Mouse (Mus musculus) thymus, adult 2 months (tissue): ENCODE results near the gene Wnt5b. TPM values are rescaled to one million over a fixed set of nuclear protein-coding genes. Genes with fewer than 3 reads are reported as not detected.

Source experiments
- DNase-seq: peaks from one replicate; pipeline ENCODE4 v3.0.0; 2021
- H3K27ac ChIP-seq: fragments of 200-500 bp; 2 replicates; pipeline ENCODE4 v1.5.1; 2012; ENCODE audit warnings: low read length, control low read depth; ENCODE audit not compliant: control insufficient read depth, insufficient read depth
- H3K27me3 ChIP-seq: fragments of 200-500 bp; 2 replicates; pipeline ENCODE4 v1.6.1; 2012; ENCODE audit warnings: mild to moderate bottlenecking, low read length, moderate library complexity, mixed read lengths; ENCODE audit not compliant: control insufficient read depth, insufficient read depth
- H3K36me3 ChIP-seq: fragments of 200-500 bp; 2 replicates; pipeline ENCODE4 v1.6.1; 2012; ENCODE audit warnings: mild to moderate bottlenecking, low read length, moderate library complexity; ENCODE audit not compliant: control insufficient read depth, insufficient read depth
- H3K4me1 ChIP-seq: fragments of 200-500 bp; replicated peaks from 2 replicates; pipeline ENCODE4 v1.6.1; 2012; ENCODE audit warnings: low read length; ENCODE audit not compliant: control insufficient read depth, insufficient read depth
- H3K4me3 ChIP-seq: fragments of 200-500 bp; 2 replicates; pipeline ENCODE4 v1.5.1; 2012; ENCODE audit warnings: mild to moderate bottlenecking, low read length, control low read depth, moderate library complexity; ENCODE audit not compliant: control insufficient read depth, insufficient read depth
- CTCF ChIP-seq: fragments of 200-500 bp; IDR thresholded peaks from 2 replicates; pipeline ENCODE4 v1.5.1; 2012; ENCODE audit warnings: mild to moderate bottlenecking, control low read depth, low read length, moderate library complexity, borderline replicate concordance; ENCODE audit not compliant: control insufficient read depth, poor library complexity, insufficient read depth; ENCODE audit errors: extremely low read depth
- POLR2A ChIP-seq: fragments of 200-500 bp; IDR thresholded peaks from 2 replicates; pipeline ENCODE4 v1.6.1; 2012; ENCODE audit warnings: mild to moderate bottlenecking, low read length, control low read depth, moderate library complexity; ENCODE audit not compliant: control insufficient read depth, poor library complexity, insufficient read depth; ENCODE audit errors: extremely low read depth
- WGBS: fragments of 180-500 bp; shearing (Covaris S2); methylation state at CpG from one replicate; pipeline ENCODE4 v1.1.7; 2018; 5-methylcytosine and 5-hydroxymethylcytosine counted together
- polyA plus RNA-seq: library from polyadenylated mRNA; depleted of rRNA; stranded (reverse); fragments of >200 nt; gene quantifications from 2 replicates; pipeline ENCODE4 v1.2.3, GENCODE M21; 2012

The Wnt5b gene
- polyA plus RNA-seq, 1 experiment: 6.5 TPM

DNA sequence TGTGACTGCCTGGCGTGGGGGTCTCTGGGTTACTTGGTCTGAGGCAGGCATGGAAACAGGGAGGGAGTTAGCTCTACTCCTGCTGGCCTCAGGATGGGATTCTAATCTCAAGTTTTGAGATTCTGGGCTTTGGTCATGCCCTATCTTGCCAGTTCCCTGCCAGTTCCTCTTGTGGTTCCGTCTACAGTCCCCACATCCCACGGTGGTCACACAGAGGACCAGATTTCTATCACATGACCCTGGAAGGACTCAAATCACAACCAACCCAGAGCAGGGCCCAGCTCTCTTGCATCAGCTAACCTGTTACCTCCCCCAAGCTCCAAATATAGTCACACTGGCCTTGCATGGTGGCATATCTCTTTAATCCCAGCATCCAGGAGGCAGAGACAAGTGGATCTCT is 14.5 kb downstream of the Wnt5b start:
- H3K27ac ChIP-seq: no peak overlapping the region
- no peaks in the 10 kb centered on the region for H3K36me3 ChIP-seq
- WGBS: 65% methylated on average over 3 of the region's 3 CpGs
- H3K4me3 ChIP-seq: no peak overlapping the region
- DNase-seq: no peak
- TF ChIP-seq CTCF: no peak
- TF ChIP-seq POLR2A: no peak
- H3K4me1 ChIP-seq: peaks cover 6% of the 10 kb centered on the region
- H3K27me3 ChIP-seq: no peaks in the 10 kb centered on the region

DNA sequence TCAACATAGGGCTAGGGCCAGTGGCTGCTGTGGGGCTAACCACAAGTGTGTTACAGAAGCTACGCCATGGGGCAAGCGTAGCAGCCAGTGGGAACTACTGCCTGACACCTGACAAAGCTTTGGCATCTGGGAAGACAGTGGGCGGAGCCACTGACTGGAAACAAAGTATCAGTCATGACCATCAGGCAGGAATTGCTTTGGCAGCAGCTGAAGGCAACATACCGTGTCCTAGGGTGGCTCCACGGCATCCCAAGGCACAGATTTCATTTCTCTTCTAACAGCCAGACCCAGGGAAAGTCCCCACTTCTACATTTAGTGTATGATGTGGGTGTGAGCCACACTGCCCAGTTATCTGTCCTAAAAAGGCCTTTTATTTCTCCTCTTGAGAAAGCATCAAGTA is 17.6 kb downstream of the Wnt5b start:
- WGBS: 83% methylated on average over 5 of the region's 5 CpGs
- no peak for DNase-seq
- no peak overlapping the region for H3K4me3 ChIP-seq

DNA sequence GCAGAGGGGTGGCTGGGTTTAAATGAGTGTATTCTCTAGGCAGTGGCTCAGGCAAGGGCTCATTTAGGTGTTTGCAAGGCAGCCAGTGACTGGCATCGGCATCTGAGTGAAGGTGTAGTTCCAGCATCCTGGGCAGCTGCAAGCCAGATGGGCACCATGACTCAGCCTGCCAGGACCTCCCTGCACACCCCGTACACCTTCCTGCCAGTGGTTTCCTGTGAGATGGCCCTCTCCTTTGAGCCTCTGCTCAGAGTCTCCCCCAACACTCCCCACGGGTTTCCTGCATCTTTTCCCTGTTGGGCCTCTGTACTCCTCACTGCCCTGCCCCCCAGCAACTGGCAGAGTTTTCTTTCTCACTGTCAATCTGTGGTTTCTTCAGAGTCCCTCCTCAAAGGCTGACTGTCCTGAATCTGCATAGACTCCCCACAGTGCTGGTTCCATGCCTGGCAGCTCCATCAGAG is 22.2 kb downstream of the Wnt5b start:
- no peaks in the 10 kb centered on the region for H3K36me3 ChIP-seq
- 0% methylated on average over 3 of the region's 3 CpGs for WGBS
- H3K4me3 ChIP-seq: no peak overlapping the region
- TF ChIP-seq POLR2A (no peak), CTCF (no peak)
- DNase-seq: peak; percentile 57
- no peak overlapping the region for H3K27ac ChIP-seq
- no peaks in the 10 kb centered on the region for H3K27me3 ChIP-seq
- peaks cover 30% of the 10 kb centered on the region for H3K4me1 ChIP-seq

More for the DNA sequence above, 17.6 kb downstream of the Wnt5b start:
- peaks cover 26% of the 10 kb centered on the region for H3K4me1 ChIP-seq
- H3K27ac ChIP-seq: no peak overlapping the region
- no peaks in the 10 kb centered on the region for H3K36me3 ChIP-seq
- no peaks in the 10 kb centered on the region for H3K27me3 ChIP-seq
- TF ChIP-seq POLR2A (no peak), CTCF (no peak)

DNA sequence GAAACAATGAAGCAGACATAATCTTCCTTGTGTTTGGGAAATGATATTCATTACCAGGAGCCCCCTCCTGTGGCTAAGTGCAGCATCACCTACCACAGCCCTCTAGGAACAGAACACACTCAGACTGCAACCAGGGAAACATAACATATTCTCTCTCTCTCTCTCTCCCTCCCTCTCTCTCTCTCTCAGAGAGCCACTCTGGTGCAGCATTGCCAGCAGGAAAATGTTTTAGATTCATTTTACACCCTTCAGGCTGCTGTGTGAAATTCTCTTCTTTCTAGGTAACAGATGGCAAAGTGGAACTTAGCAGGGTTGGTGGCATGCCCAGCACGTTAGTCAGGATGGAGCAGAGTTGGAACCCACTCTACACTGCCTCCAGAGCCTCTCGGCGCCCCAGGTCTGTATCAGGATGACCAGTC is 22.7 kb downstream of the Wnt5b start:
- 9% methylated on average over 3 of the region's 3 CpGs for WGBS
- H3K36me3 ChIP-seq: no peaks in the 10 kb centered on the region
- DNase-seq: peak; percentile 39
- peaks cover 29% of the 10 kb centered on the region for H3K4me1 ChIP-seq
- TF ChIP-seq CTCF: no peak
- TF ChIP-seq POLR2A: no peak
- H3K27me3 ChIP-seq: no peaks in the 10 kb centered on the region
- no peak overlapping the region for H3K27ac ChIP-seq
- no peak overlapping the region for H3K4me3 ChIP-seq

DNA sequence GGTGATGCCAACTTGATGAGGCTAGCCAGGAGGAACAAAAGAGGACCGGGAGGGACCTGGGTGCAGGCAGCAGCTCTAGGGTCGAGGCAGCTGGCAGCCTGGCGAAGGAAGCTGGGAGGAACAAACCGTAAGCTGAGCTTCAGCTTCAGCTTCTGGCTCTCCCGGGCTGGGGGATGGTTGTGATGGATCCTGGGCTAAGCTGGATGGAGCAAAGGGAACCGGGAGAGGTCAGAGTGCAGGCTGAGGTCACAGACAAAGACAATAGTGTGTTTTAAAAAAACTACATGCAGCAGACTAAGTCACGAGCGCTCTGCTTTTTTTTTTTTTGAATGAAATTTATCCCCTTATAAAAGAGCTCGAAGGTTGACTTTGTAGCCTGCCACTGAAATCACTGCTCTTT is 23.4 kb downstream of the Wnt5b start:
- 59% methylated on average over 9 of the region's 9 CpGs for WGBS
- H3K4me1 ChIP-seq: peaks cover 27% of the 10 kb centered on the region
- no peak for TF ChIP-seq POLR2A
- TF ChIP-seq CTCF: no peak
- no peak for DNase-seq
- H3K4me3 ChIP-seq: no peak overlapping the region
- no peak overlapping the region for H3K27ac ChIP-seq
- no peaks in the 10 kb centered on the region for H3K36me3 ChIP-seq
- no peaks in the 10 kb centered on the region for H3K27me3 ChIP-seq

DNA sequence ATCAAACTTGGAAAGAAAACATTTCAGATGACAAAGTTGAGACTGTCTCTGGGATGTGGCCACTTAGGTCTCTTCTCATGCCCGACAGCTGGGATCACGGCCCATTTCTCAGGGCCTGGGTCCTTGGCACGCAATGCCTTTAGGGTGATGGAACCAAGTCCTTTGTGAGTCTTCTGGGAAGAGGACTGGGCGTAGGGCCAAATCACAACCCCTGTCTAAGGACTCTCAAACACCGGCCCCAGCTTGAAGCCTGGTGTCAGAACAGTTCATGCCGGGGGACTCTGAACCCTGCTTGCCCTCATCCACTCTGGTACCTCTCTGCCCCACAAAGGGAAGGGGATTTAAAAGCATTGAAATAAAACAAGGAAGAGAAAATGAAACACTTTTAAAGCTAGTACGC is 30.1 kb downstream of the Wnt5b start:
- no peak for DNase-seq
- Histone ChIP-seq H3K36me3 (no peaks in the 10 kb centered on the region), H3K27ac (no peak overlapping the region), H3K4me3 (no peak overlapping the region), H3K4me1 (peaks cover 12% of the 10 kb centered on the region), H3K27me3 (no peaks in the 10 kb centered on the region)
- TF ChIP-seq POLR2A (no peak), CTCF (no peak)
- 96% methylated on average over 7 of the region's 7 CpGs for WGBS

DNA sequence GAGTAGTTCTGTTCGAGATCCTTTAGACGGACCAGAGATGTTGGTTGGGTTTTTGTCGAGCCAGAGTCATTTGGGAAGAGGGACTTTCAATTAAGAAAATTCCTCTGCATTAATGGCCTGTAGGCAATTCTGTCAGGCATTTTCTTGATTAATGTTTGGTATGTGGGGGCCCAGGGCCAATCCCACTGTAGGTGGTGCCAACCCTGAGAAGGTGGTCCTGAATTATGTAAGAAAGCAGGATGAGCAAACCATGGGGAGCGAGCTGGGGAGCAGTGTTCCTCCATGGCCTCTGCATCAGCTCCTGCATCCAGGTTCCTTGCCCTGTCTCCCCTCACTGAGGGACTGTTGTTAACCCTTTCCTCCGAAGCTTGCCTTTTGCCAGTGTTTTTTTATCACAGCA is 30.7 kb downstream of the Wnt5b start:
- DNase-seq: no peak
- H3K36me3 ChIP-seq: no peaks in the 10 kb centered on the region
- peaks cover 16% of the 10 kb centered on the region for H3K4me1 ChIP-seq
- H3K27me3 ChIP-seq: no peaks in the 10 kb centered on the region
- H3K4me3 ChIP-seq: no peak overlapping the region
- TF ChIP-seq POLR2A (no peak), CTCF (no peak)
- no peak overlapping the region for H3K27ac ChIP-seq
- WGBS: 96% methylated on average over 5 of the region's 5 CpGs
